Mouse (Mus musculus) MEL (cell line): ENCODE results near the gene Slc38a4.

Experiments used
- CHD1 ChIP-seq: IDR thresholded peaks from 2 replicates; pipeline ENCODE4 v1.6.1; 2012; ENCODE audit warnings: low read depth, mild to moderate bottlenecking, inconsistent platforms, low read length, improper control_type of control experiment
- CTCF ChIP-seq, 3 experiments: IDR thresholded peaks in 2 of 3; conservative IDR thresholded peaks in 1 of 3; 2 replicates each; pipeline ENCODE4 v1.5.1; 2011 to 2012; ENCODE audit warnings: low read length in 3 of 3, low read depth in 2 of 3, mild to moderate bottlenecking in 2 of 3, improper control_type of control experiment in 1 of 3, inconsistent platforms in 1 of 3, mixed read lengths in 1 of 3, moderate library complexity in 1 of 3; ENCODE audit not compliant: control insufficient read depth in 1 of 3, insufficient read depth in 1 of 3, poor library complexity in 1 of 3, severe bottlenecking in 1 of 3
- EP300 ChIP-seq, 2 experiments: IDR thresholded peaks; 2 replicates each; pipeline ENCODE4 v1.6.1; 2011; ENCODE audit warnings: improper control_type of control experiment in 2 of 2, low read length in 2 of 2, low read depth in 1 of 2, mild to moderate bottlenecking in 1 of 2
- ETS1 ChIP-seq: IDR thresholded peaks from 2 replicates; pipeline ENCODE4 v1.6.1; 2012; ENCODE audit warnings: low read depth, mild to moderate bottlenecking, inconsistent platforms, low read length, improper control_type of control experiment, moderate library complexity
- HCFC1 ChIP-seq: IDR thresholded peaks from 2 replicates; pipeline ENCODE4 v1.6.1; 2012; ENCODE audit warnings: low read depth, mild to moderate bottlenecking, inconsistent platforms, low read length, improper control_type of control experiment, moderate library complexity
- POLR2A ChIP-seq, 2 experiments: IDR thresholded peaks; 2 replicates each; pipeline ENCODE4 v1.6.1; 2011 to 2012; ENCODE audit warnings: low read length in 2 of 2, mild to moderate bottlenecking in 2 of 2, control low read depth in 1 of 2, improper control_type of control experiment in 1 of 2, low read depth in 1 of 2, moderate library complexity in 1 of 2; ENCODE audit not compliant: control insufficient read depth in 1 of 2, insufficient read depth in 1 of 2, poor library complexity in 1 of 2
- POLR2AphosphoS2 ChIP-seq: IDR thresholded peaks from 2 replicates; pipeline ENCODE4 v1.6.1; 2011; ENCODE audit warnings: low read length, improper control_type of control experiment
- RCOR1 ChIP-seq: IDR thresholded peaks from 2 replicates; pipeline ENCODE4 v1.6.1; 2012; ENCODE audit warnings: low read depth, mild to moderate bottlenecking, inconsistent platforms, low read length, improper control_type of control experiment
- ZC3H11A ChIP-seq: IDR thresholded peaks from 2 replicates; pipeline ENCODE4 v1.6.1; 2012; ENCODE audit warnings: low read depth, mild to moderate bottlenecking, inconsistent platforms, low read length, improper control_type of control experiment
- ZNF384 ChIP-seq: IDR thresholded peaks from 2 replicates; pipeline ENCODE4 v1.6.1; 2012; ENCODE audit warnings: low read depth, mild to moderate bottlenecking, inconsistent platforms, low read length, improper control_type of control experiment

DNA sequence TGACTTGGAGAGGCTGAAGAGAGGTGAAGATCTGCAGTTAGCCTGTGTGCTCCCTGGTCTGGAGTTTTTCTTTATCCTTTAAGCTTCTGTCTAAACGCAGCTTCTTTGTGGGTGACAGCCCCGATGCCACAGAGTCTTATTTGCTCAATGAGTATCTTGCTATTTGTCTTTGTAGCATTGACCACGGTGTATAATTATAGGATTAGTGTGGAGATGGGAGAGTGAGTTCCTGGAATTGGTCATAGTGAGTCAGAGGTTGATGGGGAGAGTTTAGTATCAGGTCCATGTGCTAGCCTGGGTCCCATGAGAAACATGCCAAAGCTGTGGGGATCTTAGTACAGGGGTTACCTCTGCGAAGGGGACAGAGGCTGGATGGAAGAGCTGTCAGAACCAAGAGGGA lies 41.8 kb upstream of the Slc38a4 start:
- no peak for TF ChIP-seq POLR2A (IDR thresholded peaks at IDR 0.05; ENCODE audit: control insufficient read depth in 1 of 2, insufficient read depth in 1 of 2, low read depth in 1 of 2, low read length in 2 of 2, poor library complexity in 1 of 2)
- no peak for TF ChIP-seq EP300 (IDR thresholded peaks at IDR 0.05; ENCODE audit: low read depth in 1 of 2, low read length in 2 of 2)
- TF ChIP-seq ZC3H11A: no peak
- no peak for TF ChIP-seq CTCF (IDR thresholded peaks at IDR 0.05 in 2 of 3, conservative IDR thresholded peaks at IDR 0.05 in 1 of 3; ENCODE audit: control insufficient read depth in 1 of 3, insufficient read depth in 1 of 3, low read depth in 2 of 3, low read length in 3 of 3, poor library complexity in 1 of 3, severe bottlenecking in 1 of 3)
- no peak for TF ChIP-seq HCFC1
- TF ChIP-seq ETS1: no peak
- TF ChIP-seq ZNF384: no peak
- TF ChIP-seq RCOR1: no peak
- no peak for TF ChIP-seq CHD1
- TF ChIP-seq POLR2AphosphoS2: no peak
